Mouse (Mus musculus) MEL (cell line): ENCODE results near the gene Lbr. TPM values are rescaled to one million over a fixed set of nuclear protein-coding genes. Genes with fewer than 3 reads are reported as not detected.
A peak's percentile ranks its signal among the peaks of the same experiment; 100 is the strongest.

ENCODE experiments used
- DNase-seq: peaks from one replicate; pipeline ENCODE4 v3.0.0; 2011; ENCODE audit warnings: low read depth, low spot score
- H3K27ac ChIP-seq: 2 replicates; pipeline ENCODE4 v1.5.1; 2012; ENCODE audit warnings: low read depth, mild to moderate bottlenecking, control low read depth, low read length, moderate library complexity; ENCODE audit not compliant: control insufficient read depth
- H3K27me3 ChIP-seq, 2 experiments: fragments of 150-350 bp in 1 of 2; sonication (generic) in 1 of 2; 2 replicates each; pipeline ENCODE4 v1.6.1; 2012; ENCODE audit warnings: low read length in 2 of 2, mild to moderate bottlenecking in 2 of 2, improper control_type of control experiment in 1 of 2, moderate library complexity in 1 of 2; ENCODE audit not compliant: insufficient read depth in 2 of 2, control insufficient read depth in 1 of 2
- H3K36me3 ChIP-seq, 2 experiments: 2 replicates each; pipeline ENCODE4 v1.6.1; 2012 to 2014; ENCODE audit warnings: low read length in 2 of 2, improper control_type of control experiment in 1 of 2, inconsistent platforms in 1 of 2, mild to moderate bottlenecking in 1 of 2; ENCODE audit not compliant: insufficient read depth in 2 of 2, control insufficient read depth in 1 of 2
- H3K4me1 ChIP-seq, 2 experiments: fragments of 150-350 bp in 1 of 2; sonication (generic) in 1 of 2; 2 replicates each; pipeline ENCODE4 v1.6.1; 2012; ENCODE audit warnings: low read length in 2 of 2, improper control_type of control experiment in 1 of 2, mild to moderate bottlenecking in 1 of 2; ENCODE audit not compliant: insufficient read depth in 2 of 2, control insufficient read depth in 1 of 2
- H3K4me3 ChIP-seq, 2 experiments: fragments of 150-350 bp in 1 of 2; sonication (generic) in 1 of 2; 2 replicates each; pipeline ENCODE4 v1.5.1; 2012; ENCODE audit warnings: low read depth in 2 of 2, low read length in 2 of 2, mild to moderate bottlenecking in 2 of 2, moderate library complexity in 2 of 2, control low read depth in 1 of 2, improper control_type of control experiment in 1 of 2; ENCODE audit not compliant: control insufficient read depth in 1 of 2, insufficient read depth in 1 of 2
- H3K79me2 ChIP-seq: 2 replicates; pipeline ENCODE4 v1.6.1; 2012; ENCODE audit warnings: mild to moderate bottlenecking, low read length, moderate library complexity; ENCODE audit not compliant: control insufficient read depth, poor library complexity, insufficient read depth
- H3K9ac ChIP-seq: 2 replicates; pipeline ENCODE4 v1.6.1; 2012; ENCODE audit warnings: low read depth, mild to moderate bottlenecking, control low read depth, low read length, moderate library complexity; ENCODE audit not compliant: control insufficient read depth, poor library complexity, severe bottlenecking
- H3K9me3 ChIP-seq: fragments of 150-350 bp; sonication (generic); replicated peaks from 2 replicates; pipeline ENCODE4 v1.6.1; 2012; ENCODE audit warnings: mild to moderate bottlenecking, low read length, improper control_type of control experiment, moderate library complexity; ENCODE audit not compliant: insufficient read depth
- BHLHE40 ChIP-seq: IDR thresholded peaks from 2 replicates; pipeline ENCODE4 v1.6.1; 2012; ENCODE audit warnings: low read depth, mild to moderate bottlenecking, inconsistent platforms, low read length, improper control_type of control experiment, borderline replicate concordance
- CHD1 ChIP-seq: IDR thresholded peaks from 2 replicates; pipeline ENCODE4 v1.6.1; 2012; ENCODE audit warnings: low read depth, mild to moderate bottlenecking, inconsistent platforms, low read length, improper control_type of control experiment
- CHD2 ChIP-seq: IDR thresholded peaks from 2 replicates; pipeline ENCODE4 v1.6.1; 2011; ENCODE audit warnings: low read length, improper control_type of control experiment
- ELF1 ChIP-seq: IDR thresholded peaks from 2 replicates; pipeline ENCODE4 v1.6.1; 2014; ENCODE audit warnings: low read depth, mild to moderate bottlenecking, inconsistent platforms, low read length, improper control_type of control experiment, moderate library complexity
- EP300 ChIP-seq, 2 experiments: IDR thresholded peaks; 2 replicates each; pipeline ENCODE4 v1.6.1; 2011; ENCODE audit warnings: improper control_type of control experiment in 2 of 2, low read length in 2 of 2, low read depth in 1 of 2, mild to moderate bottlenecking in 1 of 2
- ETS1 ChIP-seq: IDR thresholded peaks from 2 replicates; pipeline ENCODE4 v1.6.1; 2012; ENCODE audit warnings: low read depth, mild to moderate bottlenecking, inconsistent platforms, low read length, improper control_type of control experiment, moderate library complexity
- GABPA ChIP-seq: IDR thresholded peaks from 2 replicates; pipeline ENCODE4 v1.6.1; 2012; ENCODE audit warnings: low read depth, mild to moderate bottlenecking, inconsistent platforms, low read length, improper control_type of control experiment, moderate library complexity
- HCFC1 ChIP-seq: IDR thresholded peaks from 2 replicates; pipeline ENCODE4 v1.6.1; 2012; ENCODE audit warnings: low read depth, mild to moderate bottlenecking, inconsistent platforms, low read length, improper control_type of control experiment, moderate library complexity
- JUND ChIP-seq: IDR thresholded peaks from 2 replicates; pipeline ENCODE4 v1.6.1; 2011; ENCODE audit warnings: low read depth, mild to moderate bottlenecking, improper control_type of control experiment, low read length
- KAT2A ChIP-seq: conservative IDR thresholded peaks from 2 replicates; pipeline ENCODE4 v1.6.1; 2012; ENCODE audit warnings: low read depth, low read length, improper control_type of control experiment, inconsistent platforms
- MAFK ChIP-seq: IDR thresholded peaks from 2 replicates; pipeline ENCODE4 v1.6.1; 2011; ENCODE audit warnings: low read depth, mild to moderate bottlenecking, low read length, improper control_type of control experiment, borderline replicate concordance
- MAZ ChIP-seq: IDR thresholded peaks from 2 replicates; pipeline ENCODE4 v1.6.1; 2012; ENCODE audit warnings: low read depth, mild to moderate bottlenecking, inconsistent platforms, low read length, improper control_type of control experiment
- MXI1 ChIP-seq: IDR thresholded peaks from 2 replicates; pipeline ENCODE4 v1.6.1; 2011; ENCODE audit warnings: mild to moderate bottlenecking, low read depth, low read length, improper control_type of control experiment
- MYB ChIP-seq: IDR thresholded peaks from 2 replicates; pipeline ENCODE4 v1.6.1; 2011; ENCODE audit warnings: mild to moderate bottlenecking, low read depth, low read length, improper control_type of control experiment
- NELFE ChIP-seq: IDR thresholded peaks from 2 replicates; pipeline ENCODE4 v1.6.1; 2011; ENCODE audit warnings: low read depth, low read length, improper control_type of control experiment
- POLR2A ChIP-seq, 2 experiments: IDR thresholded peaks; 2 replicates each; pipeline ENCODE4 v1.6.1; 2011 to 2012; ENCODE audit warnings: low read length in 2 of 2, mild to moderate bottlenecking in 2 of 2, control low read depth in 1 of 2, improper control_type of control experiment in 1 of 2, low read depth in 1 of 2, moderate library complexity in 1 of 2; ENCODE audit not compliant: control insufficient read depth in 1 of 2, insufficient read depth in 1 of 2, poor library complexity in 1 of 2
- RAD21 ChIP-seq: IDR thresholded peaks from 2 replicates; pipeline ENCODE4 v1.6.1; 2011; ENCODE audit warnings: mild to moderate bottlenecking, low read depth, low read length, improper control_type of control experiment
- SIN3A ChIP-seq: IDR thresholded peaks from 2 replicates; pipeline ENCODE4 v1.6.1; 2012; ENCODE audit warnings: low read length, improper control_type of control experiment, inconsistent platforms
- TAL1 ChIP-seq: IDR thresholded peaks from 2 replicates; pipeline ENCODE4 v1.6.1; 2012; ENCODE audit warnings: mild to moderate bottlenecking, inconsistent platforms, low read length, moderate library complexity, mixed read lengths
- TCF12 ChIP-seq: IDR thresholded peaks from 2 replicates; pipeline ENCODE4 v1.6.1; 2014; ENCODE audit warnings: low read depth, mild to moderate bottlenecking, inconsistent platforms, low read length, improper control_type of control experiment, moderate library complexity
- ZKSCAN1 ChIP-seq: IDR thresholded peaks from 2 replicates; pipeline ENCODE4 v1.6.1; 2012; ENCODE audit warnings: low read depth, mild to moderate bottlenecking, inconsistent platforms, low read length, improper control_type of control experiment, moderate library complexity
- ZMIZ1 ChIP-seq: IDR thresholded peaks from 2 replicates; pipeline ENCODE4 v1.6.1; 2012; ENCODE audit warnings: low read depth, mild to moderate bottlenecking, inconsistent platforms, low read length, improper control_type of control experiment, moderate library complexity
- ZNF384 ChIP-seq: IDR thresholded peaks from 2 replicates; pipeline ENCODE4 v1.6.1; 2012; ENCODE audit warnings: low read depth, mild to moderate bottlenecking, inconsistent platforms, low read length, improper control_type of control experiment
- polyA plus RNA-seq, 2 experiments: library from polyadenylated mRNA; stranded (reverse) in 1 of 2; unstranded in 1 of 2; fragments of >175 nt in 1 of 2; fragments of >200 nt in 1 of 2; gene quantifications; 2 replicates each; pipeline versions ENCODE4 v1.2.1 to v1.2.4; 2012; ENCODE audit warnings: low replicate concordance in 2 of 2, low read depth in 1 of 2; ENCODE audit not compliant: insufficient read length in 2 of 2, insufficient read depth in 1 of 2, missing spikeins in 1 of 2
- total RNA-seq: library from RNA; depleted of rRNA; stranded (reverse); fragments of 300-350 nt; gene quantifications from 2 replicates; pipeline ENCODE4 v1.2.3, GENCODE M21; 2012

Lbr gene
- total and polyA plus RNA-seq, 3 experiments = 106 to 120 TPM; not detected in 1

- Histone ChIP-seq H3K4me3 (no peak overlapping the region), H3K9ac (no peak overlapping the region), H3K79me2 (no peaks in the 10 kb centered on the region), H3K36me3 (no peaks in the 10 kb centered on the region), H3K4me1 (peaks cover 0 to 11% of the 10 kb centered on the region in 2 experiments; a peak in 2 of 4 replicates), H3K27me3 (no peaks in the 10 kb centered on the region), H3K9me3 (no peaks in the 10 kb centered on the region), H3K27ac (no peak overlapping the region)
- DNase-seq = peak; percentile 47
- TF ChIP-seq EP300 (IDR thresholded peaks at IDR 0.05; ENCODE audit: low read depth in 1 of 2, low read length in 2 of 2) = peak in 1 of 2 experiments; percentile 20; a peak in 1 of 4 replicates
- no peak for TF ChIP-seq MAZ
- TF ChIP-seq TCF12 = 0 out of 2 replicates have a peak, but pooled peaks have one; percentile 13
- peak; percentile 23; the same call in 1 of the 2 replicates for TF ChIP-seq TAL1
- no peak for TF ChIP-seq CHD1
- no peak for TF ChIP-seq HCFC1
Observed at GRCm38 (mm10) chr1:181873086-181873920, 30.5 kb upstream of the Lbr start.

- no peak overlapping the region for H3K4me3 ChIP-seq
- no peak for DNase-seq
- no peaks in the 10 kb centered on the region for H3K79me2 ChIP-seq
- no peaks in the 10 kb centered on the region for H3K36me3 ChIP-seq
- H3K4me1 ChIP-seq = peaks cover 0 to 11% of the 10 kb centered on the region in 2 experiments; a peak in 2 of 4 replicates
- H3K27me3 ChIP-seq = no peaks in the 10 kb centered on the region
- H3K9ac ChIP-seq = no peak overlapping the region
- no peaks in the 10 kb centered on the region for H3K9me3 ChIP-seq
- no peak overlapping the region for H3K27ac ChIP-seq
- TF ChIP-seq KAT2A (no peak), MYB (no peak), ZNF384 (no peak), MAZ (no peak), BHLHE40 (no peak), ZMIZ1 (no peak), ETS1 (no peak), MAFK (no peak), POLR2A (IDR thresholded peaks at IDR 0.05; ENCODE audit: control insufficient read depth in 1 of 2, insufficient read depth in 1 of 2, low read depth in 1 of 2, low read length in 2 of 2, poor library complexity in 1 of 2) (no peak), JUND (no peak), NELFE (no peak), MXI1 (no peak), ZKSCAN1 (no peak), GABPA (no peak), RAD21 (no peak), CHD2 (no peak), CHD1 (no peak), SIN3A (no peak), ELF1 (no peak)
Observed at GRCm38 (mm10) chr1:181872639-181873038, 29.8 kb upstream of the Lbr start.
